Mouse (Mus musculus): ENCODE measurements around the gene Clec2d. TPM values are rescaled to one million over a fixed set of nuclear protein-coding genes. Genes with fewer than 3 reads are reported as not detected.
"Not testable (repeated sequence)": the region's sequence is repeated elsewhere in the genome, so short reads cannot be mapped to it uniquely, and the experiment has no call there.

The Clec2d gene
- total RNA-seq, 4 experiments from 2014 or later = 6.9 to 9.8 (median 8.9) TPM

GRCm38 (mm10) chr6:129186457-129187199 lies 6.2 kb downstream of the Clec2d start:
- DNase-seq (ENCODE audit: low spot score in 2 of 2) = no peak

- no peak for DNase-seq (ENCODE audit: low spot score in 2 of 2)
Measured at GRCm38 (mm10) chr6:129187200-129187651, 6.8 kb downstream of the Clec2d start.

DNA sequence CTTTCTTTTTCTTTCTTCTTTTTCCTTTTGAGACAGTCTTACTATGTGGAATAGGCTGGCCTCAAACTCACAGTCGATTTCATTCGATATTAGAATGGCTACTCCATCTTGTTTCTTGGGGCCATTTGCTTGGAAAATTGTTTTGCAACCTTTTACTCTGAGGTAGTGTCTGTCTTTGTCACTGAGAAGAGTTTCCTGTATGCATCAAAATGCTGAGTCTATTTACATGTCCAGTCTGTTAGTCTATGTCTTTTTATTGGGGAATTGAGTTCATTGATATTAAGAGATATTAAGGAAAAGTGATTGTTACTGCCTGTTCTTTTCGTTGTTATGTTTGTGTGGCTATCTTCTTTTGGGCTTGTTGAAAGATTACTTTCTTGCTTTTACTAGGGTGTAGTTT lies 7.4 kb downstream of the Clec2d start:
- not testable (repeated sequence) for DNase-seq (ENCODE audit: low spot score in 2 of 2)

GRCm38 (mm10) chr6:129193431-129193830 lies 13.0 kb downstream of the Clec2d start:
- no peak for DNase-seq (ENCODE audit: low spot score in 2 of 2)

- DNase-seq (ENCODE audit: low spot score in 2 of 2) = not testable (repeated sequence)
Measured at GRCm38 (mm10) chr6:129200066-129200465, 19.7 kb downstream of the Clec2d start.

DNA sequence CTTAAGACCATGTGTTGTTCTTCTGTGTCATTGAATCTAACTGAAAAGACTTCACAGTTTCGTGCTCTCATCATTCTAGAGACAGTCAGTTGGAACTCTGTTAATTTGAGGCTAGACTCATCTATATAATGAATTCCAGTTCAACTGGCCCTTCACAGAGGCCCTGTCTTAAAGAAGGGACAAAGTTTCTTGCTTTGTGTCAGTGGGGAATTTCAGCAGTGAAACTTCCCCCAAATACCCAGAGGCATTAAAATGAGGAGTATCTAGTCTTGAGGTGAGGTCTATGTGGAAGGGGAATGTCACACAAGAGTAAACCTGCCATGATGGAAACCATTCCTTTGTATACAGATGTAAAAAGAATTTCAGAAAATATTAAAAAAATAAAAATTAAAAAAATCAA lies 21.9 kb downstream of the Clec2d start:
- no peak for DNase-seq (ENCODE audit: low spot score in 2 of 2)

DNA sequence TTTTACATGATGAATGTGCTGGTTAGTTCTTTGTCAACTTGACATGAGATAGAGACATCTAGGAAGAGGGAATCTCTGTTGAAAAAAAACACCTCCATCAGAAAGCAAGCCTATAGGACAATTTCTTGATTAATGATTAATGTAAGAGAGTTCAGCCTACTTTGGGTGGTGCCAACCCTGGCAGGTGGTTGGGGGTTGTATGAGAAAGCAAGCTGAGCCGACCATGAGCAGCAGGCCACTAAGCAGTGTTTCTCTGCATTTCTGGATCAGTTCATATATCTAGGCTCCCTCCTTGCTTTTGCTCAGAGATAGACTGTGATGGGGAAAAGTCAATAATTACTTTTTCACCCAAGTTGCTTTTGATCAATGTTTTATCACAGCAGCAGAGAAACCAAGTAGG lies 23.9 kb downstream of the Clec2d start:
- DNase-seq (ENCODE audit: low spot score in 2 of 2) = no peak

GRCm38 (mm10) chr6:129204838-129205237 lies 24.4 kb downstream of the Clec2d start:
- no peak for DNase-seq (ENCODE audit: low spot score in 2 of 2)

- no peak for DNase-seq (ENCODE audit: low spot score in 2 of 2)
Measured at GRCm38 (mm10) chr6:129208891-129209519, 28.6 kb downstream of the Clec2d start.

- DNase-seq (ENCODE audit: low spot score in 2 of 2) = no peak
Measured at GRCm38 (mm10) chr6:129209785-129210446, 29.5 kb downstream of the Clec2d start.

DNA sequence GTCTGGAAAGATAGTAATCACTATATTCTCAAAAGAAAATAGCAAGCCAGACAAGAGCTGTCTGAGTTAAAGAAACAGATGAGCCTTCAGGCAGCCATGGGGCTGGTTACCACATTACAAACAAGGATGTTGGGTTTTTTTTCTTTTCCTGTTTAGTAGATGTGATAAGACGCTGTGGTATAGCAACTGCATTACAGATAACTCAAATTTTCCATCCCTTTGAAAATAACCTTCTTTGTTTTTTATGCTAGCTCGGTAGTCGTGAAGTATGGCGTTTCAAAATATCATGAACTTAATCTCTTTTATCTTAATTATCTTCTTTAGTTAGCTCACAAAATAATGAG lies 30.0 kb downstream of the Clec2d start:
- DNase-seq (ENCODE audit: low spot score in 2 of 2) = no peak

DNA sequence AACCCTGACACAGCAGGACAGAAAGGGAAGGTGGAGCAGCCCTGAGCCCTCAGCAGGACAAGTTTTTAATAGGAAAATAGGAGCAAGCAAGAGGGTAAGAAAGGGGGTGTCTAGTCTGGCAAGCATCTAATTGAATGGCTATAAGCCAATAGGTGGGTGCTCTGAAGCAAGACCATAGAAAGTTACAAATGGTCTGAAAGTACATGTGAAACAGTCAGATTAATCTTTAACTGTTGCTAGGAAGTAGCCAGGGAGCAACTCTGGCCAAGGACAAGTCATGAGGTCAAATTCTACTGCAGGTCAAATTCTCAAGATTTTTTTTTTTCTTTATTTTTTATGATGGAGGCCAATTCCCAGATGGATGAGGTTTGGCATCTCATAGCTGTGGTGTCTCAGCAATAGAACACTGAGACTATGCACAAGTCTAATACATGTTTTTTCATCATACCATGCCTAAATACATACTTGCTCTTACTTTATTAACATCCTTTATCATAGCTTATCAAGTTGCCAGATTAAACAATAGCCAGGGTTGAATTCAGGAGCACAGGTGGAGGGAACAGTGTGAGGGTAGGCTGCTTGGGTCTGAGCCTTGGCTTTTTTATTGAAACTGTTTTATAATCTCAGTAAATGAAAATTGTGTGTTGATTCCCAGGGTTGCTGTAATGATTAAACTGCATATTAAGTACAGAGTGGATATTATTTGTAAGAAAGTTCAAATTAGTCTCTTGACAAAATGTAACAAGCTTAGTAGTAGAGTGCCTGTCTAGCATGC lies 32.2 kb downstream of the Clec2d start:
- no peak for DNase-seq (ENCODE audit: low spot score in 2 of 2)

- DNase-seq (ENCODE audit: low spot score in 2 of 2) = no peak
Measured at GRCm38 (mm10) chr6:129213497-129213896, 33.1 kb downstream of the Clec2d start.

- DNase-seq (ENCODE audit: low spot score in 2 of 2) = no peak
Measured at GRCm38 (mm10) chr6:129214263-129214662, 33.8 kb downstream of the Clec2d start.

DNA sequence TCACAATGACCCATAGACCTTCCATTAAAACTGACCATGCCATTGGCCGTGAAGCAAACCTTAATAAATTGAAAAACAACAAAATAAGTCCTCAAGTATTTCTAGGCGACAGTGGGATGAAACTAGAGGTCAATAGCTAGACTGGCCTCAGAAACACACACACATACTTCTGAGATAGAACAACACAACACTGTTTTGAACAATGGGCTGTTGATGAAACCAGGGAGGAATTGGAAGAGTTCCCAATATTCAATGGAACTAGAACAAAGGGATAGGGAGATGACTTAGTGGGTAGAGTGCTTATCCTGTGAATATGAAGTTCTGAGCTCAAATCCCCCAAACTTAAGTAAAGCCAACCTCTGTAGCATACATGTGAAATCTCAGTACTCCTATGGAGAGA lies 34.6 kb downstream of the Clec2d start:
- no peak for DNase-seq (ENCODE audit: low spot score in 2 of 2)

DNA sequence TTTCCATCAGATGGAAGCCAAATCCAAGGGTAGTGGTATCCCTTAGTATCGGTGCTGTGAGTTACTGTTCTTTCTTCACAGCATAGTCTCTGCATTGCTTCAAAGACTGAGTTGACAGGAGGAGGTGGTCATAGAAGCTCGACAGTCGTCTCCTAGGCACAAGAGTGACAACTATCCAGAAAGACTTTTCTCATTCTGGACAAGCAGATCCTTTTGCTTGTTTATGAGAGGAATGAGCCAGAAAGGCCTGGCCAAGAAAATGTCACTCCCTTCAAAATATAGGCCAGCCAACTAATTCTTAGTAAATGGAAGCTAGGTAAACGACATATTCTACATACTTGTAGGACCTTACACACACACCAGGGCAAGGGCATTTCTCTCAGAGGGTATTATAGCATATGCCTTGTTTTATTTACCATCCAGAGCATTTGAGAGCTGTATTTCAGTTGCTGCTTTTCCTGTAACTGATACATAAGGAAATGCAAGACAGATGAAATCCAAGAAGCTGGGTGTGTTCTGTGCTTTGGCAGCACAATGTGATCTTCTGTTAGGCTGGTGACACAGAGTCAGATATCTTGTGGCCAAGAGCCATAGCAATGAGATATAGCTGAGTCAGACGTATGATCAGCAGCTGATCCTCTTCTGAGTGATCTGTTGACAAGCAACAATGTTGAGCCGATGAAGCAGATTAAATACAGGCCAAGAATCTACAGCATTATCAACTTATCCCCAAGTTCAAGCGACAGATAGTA lies 35.6 kb downstream of the Clec2d start:
- no peak for DNase-seq (ENCODE audit: low spot score in 2 of 2)

DNA sequence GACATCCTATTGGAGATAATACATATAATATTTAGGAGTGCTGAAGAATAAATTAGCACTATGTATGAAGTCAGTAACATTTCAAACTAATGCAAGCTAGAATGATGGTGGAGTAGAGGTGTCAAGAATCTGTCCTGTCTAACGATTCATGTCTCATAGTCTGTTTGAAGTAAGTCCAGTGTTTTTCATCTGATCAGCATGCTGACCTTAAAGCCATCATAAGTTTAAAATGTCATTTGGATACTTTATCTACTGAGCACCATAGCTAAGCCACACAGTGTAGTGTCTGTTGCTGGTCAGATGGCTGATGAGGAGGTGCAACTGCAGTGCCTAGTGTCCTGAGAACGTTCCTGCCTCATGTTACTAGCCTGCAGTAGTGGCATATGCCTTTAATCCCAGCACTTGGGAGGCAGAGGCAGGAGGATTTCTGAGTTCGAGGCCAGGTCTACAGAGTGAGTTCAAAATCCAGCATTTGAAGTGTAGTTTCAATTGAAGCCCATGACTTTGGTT lies 36.4 kb downstream of the Clec2d start:
- DNase-seq (ENCODE audit: low spot score in 2 of 2) = no peak

DNA sequence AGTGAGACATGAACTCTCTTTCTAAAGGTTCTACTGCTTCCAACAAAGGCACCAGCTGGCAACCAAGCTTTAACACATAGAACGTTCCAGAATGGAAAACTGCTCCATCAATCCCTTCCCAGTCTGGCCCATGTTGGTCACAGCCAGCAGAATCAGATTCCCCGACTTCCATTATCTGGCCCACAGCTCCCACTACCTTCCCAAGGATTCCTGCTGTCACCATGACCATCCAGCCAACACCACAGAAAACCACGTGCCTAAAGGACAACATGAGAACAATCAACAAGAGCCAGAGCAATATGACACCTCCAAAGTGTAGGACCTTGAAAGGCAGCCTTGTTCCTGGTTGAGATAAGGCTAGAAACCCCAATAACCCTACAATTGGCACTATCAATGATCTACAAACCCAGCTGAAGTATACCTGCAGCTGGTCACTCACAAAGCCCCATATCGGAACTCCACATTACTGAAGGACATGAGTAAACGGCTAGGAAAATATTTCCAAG lies 37.8 kb downstream of the Clec2d start:
- no peak for DNase-seq (ENCODE audit: low spot score in 2 of 2)

GRCm38 (mm10) chr6:129219897-129220517 lies 39.6 kb downstream of the Clec2d start:
- DNase-seq (ENCODE audit: low spot score in 2 of 2) = no peak

GRCm38 (mm10) chr6:129221053-129221452 lies 40.6 kb downstream of the Clec2d start:
- DNase-seq (ENCODE audit: low spot score in 2 of 2) = no peak

All from layer of hippocampus, adult 8-10 months (tissue).